Mouse (Mus musculus) cerebellum, adult (tissue): ENCODE data around the gene Aspg.

ENCODE experiments used
- ATAC-seq: cut with Nextera tagmentation; 2 replicates; pipeline ENCODE4 v1.9.2; 2017; ENCODE audit warnings: mild to moderate bottlenecking, moderate library complexity, mixed read lengths; ENCODE audit not compliant: insufficient number of reproducible peaks, low FRiP score, low TSS enrichment

The Aspg gene

GRCm38 (mm10) chr12:112112686-112113396 is 6.4 kb downstream of the Aspg start:
- no peak for ATAC-seq

GRCm38 (mm10) chr12:112113710-112114109 is 7.2 kb downstream of the Aspg start:
- ATAC-seq, result peak; percentile 38; the same call in 1 of the 2 replicates

- ATAC-seq, result no peak
These were observed 10.5 kb downstream of the Aspg start for GRCm38 (mm10) chr12:112117006-112117405.

GRCm38 (mm10) chr12:112117649-112118048 is 11.2 kb downstream of the Aspg start:
- ATAC-seq, result no peak

- ATAC-seq, result no peak
These were observed 14.7 kb downstream of the Aspg start for GRCm38 (mm10) chr12:112121188-112121587.

- ATAC-seq, result no peak
These were observed 19.4 kb downstream of the Aspg start for GRCm38 (mm10) chr12:112125903-112126302.

- no peak for ATAC-seq
These were observed 20.6 kb downstream of the Aspg start for GRCm38 (mm10) chr12:112126931-112127635.

GRCm38 (mm10) chr12:112128526-112128925 is 22.0 kb downstream of the Aspg start:
- ATAC-seq, result no peak

- no peak for ATAC-seq
These were observed 22.9 kb downstream of the Aspg start for GRCm38 (mm10) chr12:112129300-112129856.

- no peak for ATAC-seq
These were observed 23.8 kb downstream of the Aspg start for GRCm38 (mm10) chr12:112130161-112130860.

GRCm38 (mm10) chr12:112130957-112131356 is 24.5 kb downstream of the Aspg start:
- ATAC-seq, result no peak

- no peak for ATAC-seq
These were observed 33.8 kb downstream of the Aspg start for GRCm38 (mm10) chr12:112140231-112140630.

- no peak for ATAC-seq
These were observed 34.3 kb downstream of the Aspg start for GRCm38 (mm10) chr12:112140745-112141144.

GRCm38 (mm10) chr12:112141300-112141699 is 34.8 kb downstream of the Aspg start:
- no peak for ATAC-seq

GRCm38 (mm10) chr12:112143116-112143832 is 36.8 kb downstream of the Aspg start:
- no peak for ATAC-seq

- ATAC-seq, result no peak
These were observed 37.3 kb downstream of the Aspg start for GRCm38 (mm10) chr12:112143833-112144201.

- no peak for ATAC-seq
These were observed 38.1 kb downstream of the Aspg start for GRCm38 (mm10) chr12:112144377-112145115.

- ATAC-seq, result peak; percentile 14
These were observed 38.9 kb downstream of the Aspg start for GRCm38 (mm10) chr12:112145211-112145874.
